Mouse (Mus musculus) liver, postnatal 0 days (tissue): ENCODE results near the gene Rnf216.

Source experiments
- CTCF ChIP-seq: sonication (generic); IDR thresholded peaks from 2 replicates; pipeline ENCODE4 v1.5.1; 2016; ENCODE audit warnings: antibody characterized with exemption, low read depth
- EP300 ChIP-seq: IDR thresholded peaks from 2 replicates; pipeline ENCODE4 v1.6.1; 2016; ENCODE audit warnings: antibody characterized with exemption, low read depth, mild to moderate bottlenecking

GRCm38 (mm10) chr5:143126089-143126488 is 13.3 kb upstream of the Rnf216 start:
- no peak for TF ChIP-seq CTCF
- TF ChIP-seq EP300 = no peak
